Mouse (Mus musculus): ENCODE data around the gene Rnase9. TPM values are rescaled to one million over a fixed set of nuclear protein-coding genes. Genes with fewer than 3 reads are reported as not detected.

The Rnase9 gene
- polyA plus RNA-seq, 1 experiment: not detected

GRCm38 (mm10) chr14:51053176-51053575 is 11.5 kb upstream of the Rnase9 start:
- Histone ChIP-seq H3K4me1 (ENCODE audit: control insufficient read depth, insufficient read depth, low read length) (no peaks in the 10 kb centered on the region), H3K4me3 (ENCODE audit: insufficient read depth, low read length) (no peak overlapping the region), H3K27ac (ENCODE audit: insufficient read depth, low read length) (no peak overlapping the region)
- no peak for TF ChIP-seq POLR2A (IDR thresholded peaks at IDR 0.05; ENCODE audit: low read depth, low read length)
- no peak for TF ChIP-seq CTCF (IDR thresholded peaks at IDR 0.05; ENCODE audit: borderline replicate concordance, insufficient read depth, low read length)

DNA sequence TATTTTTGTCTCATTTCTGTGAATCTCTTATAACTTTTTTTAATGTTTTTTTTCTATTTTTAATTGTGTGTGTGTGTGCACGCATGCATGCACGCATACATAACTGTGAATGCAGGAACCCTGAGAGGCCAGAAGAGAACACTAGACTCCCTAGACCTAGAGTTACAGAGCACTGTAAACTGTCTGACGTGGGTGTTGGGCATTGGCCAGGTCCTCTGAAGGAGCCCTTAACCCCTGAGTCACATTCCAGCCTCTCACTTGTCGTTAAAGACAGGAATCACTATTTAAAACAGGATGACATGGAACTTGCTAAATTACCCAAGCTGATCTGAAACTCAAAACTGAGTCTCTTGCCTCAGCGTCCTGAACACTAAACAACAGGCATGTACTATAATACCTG is 10.3 kb upstream of the Rnase9 start:
- Histone ChIP-seq H3K27ac (ENCODE audit: insufficient read depth, low read length) (no peak overlapping the region), H3K4me3 (ENCODE audit: insufficient read depth, low read length) (no peak overlapping the region), H3K4me1 (ENCODE audit: control insufficient read depth, insufficient read depth, low read length) (no peaks in the 10 kb centered on the region)
- TF ChIP-seq CTCF (IDR thresholded peaks at IDR 0.05; ENCODE audit: borderline replicate concordance, insufficient read depth, low read length) (no peak), POLR2A (IDR thresholded peaks at IDR 0.05; ENCODE audit: low read depth, low read length) (no peak)

DNA sequence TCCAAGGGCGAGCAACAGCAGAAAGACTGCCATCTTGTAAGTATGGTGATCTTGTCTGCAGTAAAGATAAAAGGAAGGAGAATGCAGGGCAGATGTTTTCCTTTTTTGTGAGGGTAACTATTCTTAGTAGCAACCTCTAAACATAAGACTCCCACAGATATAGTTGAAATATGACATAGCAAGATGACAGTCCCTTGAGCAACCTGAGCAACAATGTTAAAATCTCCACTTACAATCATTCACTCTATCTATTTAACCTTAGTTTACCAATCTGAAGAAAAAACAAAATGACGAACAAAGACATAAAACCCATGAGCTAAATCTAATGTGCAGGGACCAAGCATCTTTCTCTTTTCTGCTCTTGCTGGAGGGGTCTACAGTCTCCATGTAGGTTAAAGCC is 8.4 kb upstream of the Rnase9 start, which contains the start of gene Rnase11:
Gene Rnase11, minus strand, starts transcription at position 101 of the 400 bp plus-strand sequence.
- Histone ChIP-seq H3K4me1 (ENCODE audit: control insufficient read depth, insufficient read depth, low read length) (no peaks in the 10 kb centered on the region), H3K4me3 (ENCODE audit: insufficient read depth, low read length) (no peak within 1 kb of the TSS), H3K27ac (ENCODE audit: insufficient read depth, low read length) (no peak within 1 kb of the TSS)
- TF ChIP-seq CTCF (IDR thresholded peaks at IDR 0.05; ENCODE audit: borderline replicate concordance, insufficient read depth, low read length) (no peak), POLR2A (IDR thresholded peaks at IDR 0.05; ENCODE audit: low read depth, low read length) (no peak)

GRCm38 (mm10) chr14:51047846-51048245 is 6.2 kb upstream of the Rnase9 start:
- H3K4me1 ChIP-seq (ENCODE audit: control insufficient read depth, insufficient read depth, low read length): no peaks in the 10 kb centered on the region
- no peak overlapping the region for H3K27ac ChIP-seq (ENCODE audit: insufficient read depth, low read length)
- H3K4me3 ChIP-seq (ENCODE audit: insufficient read depth, low read length): no peak overlapping the region
- no peak for TF ChIP-seq CTCF (IDR thresholded peaks at IDR 0.05; ENCODE audit: borderline replicate concordance, insufficient read depth, low read length)
- no peak for TF ChIP-seq POLR2A (IDR thresholded peaks at IDR 0.05; ENCODE audit: low read depth, low read length)

DNA sequence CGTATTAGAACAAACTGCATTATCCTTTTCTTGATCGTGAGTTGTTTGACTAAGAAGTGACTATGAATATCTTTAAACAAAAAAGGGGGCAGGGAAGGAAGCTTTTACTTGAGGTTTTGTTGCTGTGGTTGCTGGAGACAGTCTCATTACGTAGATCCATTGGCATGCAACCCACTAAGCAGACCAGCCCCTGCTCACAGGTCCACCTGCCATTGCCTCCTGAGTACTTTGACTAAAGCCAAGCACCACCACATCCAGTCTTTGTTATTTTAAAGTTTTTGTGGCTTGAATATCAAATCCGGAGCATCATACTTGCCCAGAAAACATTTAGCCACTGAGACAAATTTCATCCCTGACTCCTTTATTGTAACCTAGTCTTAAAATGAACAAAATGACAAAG is 5.5 kb downstream of the Rnase9 start:
- no peak for TF ChIP-seq POLR2A (IDR thresholded peaks at IDR 0.05; ENCODE audit: low read depth, low read length)
- no peak for TF ChIP-seq CTCF (IDR thresholded peaks at IDR 0.05; ENCODE audit: borderline replicate concordance, insufficient read depth, low read length)
- H3K4me3 ChIP-seq (ENCODE audit: insufficient read depth, low read length): no peak overlapping the region
- no peak overlapping the region for H3K27ac ChIP-seq (ENCODE audit: insufficient read depth, low read length)
- no peaks in the 10 kb centered on the region for H3K4me1 ChIP-seq (ENCODE audit: control insufficient read depth, insufficient read depth, low read length)

GRCm38 (mm10) chr14:51035206-51035605 is 6.5 kb downstream of the Rnase9 start:
- Histone ChIP-seq H3K4me3 (ENCODE audit: insufficient read depth, low read length) (no peak overlapping the region), H3K4me1 (ENCODE audit: control insufficient read depth, insufficient read depth, low read length) (no peaks in the 10 kb centered on the region), H3K27ac (ENCODE audit: insufficient read depth, low read length) (no peak overlapping the region)
- TF ChIP-seq POLR2A (IDR thresholded peaks at IDR 0.05; ENCODE audit: low read depth, low read length): no peak
- TF ChIP-seq CTCF (IDR thresholded peaks at IDR 0.05; ENCODE audit: borderline replicate concordance, insufficient read depth, low read length): no peak

GRCm38 (mm10) chr14:51027387-51028155 is 14.1 kb downstream of the Rnase9 start:
- TF ChIP-seq POLR2A (IDR thresholded peaks at IDR 0.05; ENCODE audit: low read depth, low read length) (no peak), CTCF (IDR thresholded peaks at IDR 0.05; ENCODE audit: borderline replicate concordance, insufficient read depth, low read length) (no peak)
- Histone ChIP-seq H3K27ac (ENCODE audit: insufficient read depth, low read length) (no peak overlapping the region), H3K4me3 (ENCODE audit: insufficient read depth, low read length) (no peak overlapping the region), H3K4me1 (ENCODE audit: control insufficient read depth, insufficient read depth, low read length) (no peaks in the 10 kb centered on the region)

- no peak for TF ChIP-seq POLR2A (IDR thresholded peaks at IDR 0.05; ENCODE audit: low read depth, low read length)
- TF ChIP-seq CTCF (IDR thresholded peaks at IDR 0.05; ENCODE audit: borderline replicate concordance, insufficient read depth, low read length): no peak
- H3K4me1 ChIP-seq (ENCODE audit: control insufficient read depth, insufficient read depth, low read length): no peaks in the 10 kb centered on the region
- H3K27ac ChIP-seq (ENCODE audit: insufficient read depth, low read length): no peak overlapping the region
These were observed 15.1 kb downstream of the Rnase9 start for GRCm38 (mm10) chr14:51026391-51027133.

DNA sequence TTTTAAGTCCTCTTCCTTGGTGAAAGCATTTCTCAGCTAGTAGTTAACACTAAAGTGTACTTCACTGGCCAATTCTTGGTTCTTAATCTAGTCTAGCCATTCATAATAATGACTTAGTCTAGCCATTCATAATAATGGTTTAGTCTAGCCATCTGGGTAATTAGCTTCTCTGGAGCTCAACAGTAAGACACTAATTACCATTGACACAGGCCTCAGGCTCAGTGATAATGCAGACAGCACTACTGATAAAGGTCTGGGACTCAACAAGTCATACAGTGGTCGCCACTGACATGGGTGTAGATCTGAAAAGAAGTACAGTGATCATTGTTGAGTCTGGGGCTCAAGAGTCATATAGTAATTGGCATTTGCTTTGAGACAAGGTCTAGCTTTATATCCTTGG is 16.8 kb downstream of the Rnase9 start:
- no peak overlapping the region for H3K4me3 ChIP-seq (ENCODE audit: insufficient read depth, low read length)
- H3K4me1 ChIP-seq (ENCODE audit: control insufficient read depth, insufficient read depth, low read length): no peaks in the 10 kb centered on the region
- no peak overlapping the region for H3K27ac ChIP-seq (ENCODE audit: insufficient read depth, low read length)
- TF ChIP-seq CTCF (IDR thresholded peaks at IDR 0.05; ENCODE audit: borderline replicate concordance, insufficient read depth, low read length) (no peak), POLR2A (IDR thresholded peaks at IDR 0.05; ENCODE audit: low read depth, low read length) (no peak)

More at GRCm38 (mm10) chr14:51026391-51027133, 15.1 kb downstream of the Rnase9 start:
- H3K4me3 ChIP-seq (ENCODE audit: insufficient read depth, low read length): no peak overlapping the region

DNA sequence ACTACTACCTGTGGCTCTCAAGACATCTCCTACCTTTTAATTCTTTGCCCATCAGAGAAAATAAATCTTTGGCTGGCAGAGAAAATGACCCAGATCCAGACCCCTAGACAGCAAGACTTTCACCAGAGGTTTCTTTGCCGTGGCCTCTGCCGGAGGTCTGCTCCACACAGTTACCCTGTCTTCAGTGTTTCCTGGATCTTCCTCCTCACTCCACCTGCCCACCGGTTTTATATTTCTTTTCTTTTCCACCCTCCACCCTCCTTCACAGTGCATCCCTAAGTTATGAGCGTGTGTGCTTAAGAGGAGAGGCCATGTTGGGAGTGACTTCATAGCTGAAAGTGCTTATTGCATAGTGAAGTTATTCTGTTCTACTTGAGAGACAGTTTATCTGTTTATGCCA is 18.2 kb downstream of the Rnase9 start:
- TF ChIP-seq CTCF (IDR thresholded peaks at IDR 0.05; ENCODE audit: borderline replicate concordance, insufficient read depth, low read length) (no peak), POLR2A (IDR thresholded peaks at IDR 0.05; ENCODE audit: low read depth, low read length) (no peak)
- H3K4me1 ChIP-seq (ENCODE audit: control insufficient read depth, insufficient read depth, low read length): no peaks in the 10 kb centered on the region
- H3K4me3 ChIP-seq (ENCODE audit: insufficient read depth, low read length): no peak overlapping the region
- H3K27ac ChIP-seq (ENCODE audit: insufficient read depth, low read length): no peak overlapping the region
